Mouse (Mus musculus) heart, embryonic 10.5 days (tissue): ENCODE results near the gene Cd247. TPM values are rescaled to one million over a fixed set of nuclear protein-coding genes. Genes with fewer than 3 reads are reported as not detected.

ENCODE experiments used
- DNase-seq: peaks from one replicate; pipeline ENCODE4 v3.0.0-alpha.2; 2017; ENCODE audit warnings: low spot score
- H3K27ac ChIP-seq: fragments of 300-500 bp; sonication (generic); 2 replicates; pipeline ENCODE4 v1.5.1; 2016; ENCODE audit warnings: mild to moderate bottlenecking
- H3K27me3 ChIP-seq: fragments of 300-500 bp; sonication (generic); 2 replicates; pipeline ENCODE4 v1.6.1; 2016; ENCODE audit warnings: mild to moderate bottlenecking; ENCODE audit not compliant: poor library complexity, insufficient read depth, severe bottlenecking
- H3K36me3 ChIP-seq: fragments of 300-500 bp; sonication (generic); 2 replicates; pipeline ENCODE4 v1.6.1; 2016; ENCODE audit warnings: mild to moderate bottlenecking, moderate library complexity
- H3K4me1 ChIP-seq: fragments of 300-500 bp; sonication (generic); 2 replicates; pipeline ENCODE4 v1.6.1; 2016; ENCODE audit warnings: mild to moderate bottlenecking
- H3K4me3 ChIP-seq: fragments of 300-500 bp; sonication (generic); 2 replicates; pipeline ENCODE4 v1.5.1; 2016; ENCODE audit warnings: mild to moderate bottlenecking, moderate library complexity
- H3K9me3 ChIP-seq: fragments of 300-500 bp; sonication (generic); 2 replicates; pipeline ENCODE4 v1.6.1; 2016; ENCODE audit warnings: mild to moderate bottlenecking, moderate library complexity
- WGBS: fragments of 180-500 bp; shearing (Covaris S2); methylation state at CpG from one replicate; pipeline ENCODE4 v1.1.7; 2016; 5-methylcytosine and 5-hydroxymethylcytosine counted together
- polyA plus RNA-seq: library from polyadenylated mRNA; unstranded; fragments of >200 nt; fragmentation: Nextera tagmentation; extraction: Ambion mirVana; gene quantifications from 2 replicates; pipeline ENCODE4 v1.2.1, GENCODE M21; 2016

Gene Cd247
- polyA plus RNA-seq, 1 experiment from 2014 or later, result 0.38 TPM

DNA sequence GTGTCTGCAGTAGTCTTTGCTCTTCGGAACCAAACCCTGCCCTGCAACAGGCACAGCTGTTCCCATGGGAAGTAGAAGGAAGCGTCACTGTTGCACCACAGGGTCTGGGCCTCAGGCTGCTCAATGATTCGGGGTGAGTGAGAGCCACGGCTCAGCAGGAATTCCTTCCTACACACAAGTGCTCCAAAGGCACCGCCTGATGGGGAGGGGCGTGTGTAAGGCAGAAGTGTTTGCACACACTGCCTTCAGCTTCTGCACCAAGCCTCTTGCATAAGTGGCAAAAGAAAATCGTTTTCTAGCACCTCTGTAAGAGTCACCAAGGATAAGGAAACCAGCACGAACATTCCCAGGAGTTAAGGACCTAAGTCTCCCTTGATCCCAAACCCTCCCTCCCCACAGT, 86.2 kb downstream of the Cd247 start:
- no peak overlapping the region for H3K4me3 ChIP-seq
- H3K36me3 ChIP-seq, result peaks cover 32% of the 10 kb centered on the region
- H3K27ac ChIP-seq, result no peak overlapping the region
- no peaks in the 10 kb centered on the region for H3K27me3 ChIP-seq
- WGBS, result 44% methylated on average over 8 of the region's 8 CpGs
- no peak for DNase-seq
- no peaks in the 10 kb centered on the region for H3K9me3 ChIP-seq
- H3K4me1 ChIP-seq, result peaks cover 4% of the 10 kb centered on the region

DNA sequence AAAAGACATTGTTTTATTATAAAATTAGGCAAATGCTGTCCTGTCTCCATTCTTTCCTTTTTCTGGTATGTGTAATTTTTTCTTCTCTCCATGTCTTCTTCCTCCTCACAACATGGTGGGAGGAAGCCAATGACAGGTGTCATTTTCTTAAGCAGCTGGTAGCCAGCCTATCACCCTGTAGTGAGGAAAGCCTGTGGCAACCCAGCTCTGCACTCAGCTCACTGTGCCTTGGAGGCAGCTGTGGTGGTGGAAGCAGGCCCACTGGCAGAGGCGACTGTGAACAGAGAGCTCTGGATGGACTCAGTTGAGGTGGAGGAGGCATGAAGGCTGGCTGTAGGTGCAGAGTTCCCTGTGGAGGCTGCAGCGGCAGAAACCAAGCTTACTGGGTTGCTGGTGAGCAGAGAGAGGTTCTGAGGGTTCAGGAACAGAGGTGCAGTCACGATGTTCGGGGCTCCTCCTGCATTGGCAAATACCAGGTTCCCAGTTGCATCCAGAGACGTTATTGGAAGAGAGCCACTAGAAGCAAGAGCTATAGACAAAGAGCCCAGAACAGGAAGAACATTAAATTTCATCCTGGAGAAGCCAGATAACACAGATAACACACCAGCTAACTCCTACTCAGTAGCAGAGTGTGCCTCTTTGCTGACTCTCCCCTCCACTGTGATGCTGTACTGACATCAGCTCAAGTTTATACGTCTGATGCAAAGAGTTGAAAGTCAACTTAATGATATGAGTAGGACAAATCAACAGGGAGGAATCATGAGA, 87.2 kb downstream of the Cd247 start:
- WGBS, result 74% methylated on average over 6 of the region's 6 CpGs
- H3K27ac ChIP-seq, result no peak overlapping the region
- peaks cover 37% of the 10 kb centered on the region for H3K36me3 ChIP-seq
- no peak for DNase-seq
- H3K9me3 ChIP-seq, result no peaks in the 10 kb centered on the region
- H3K27me3 ChIP-seq, result no peaks in the 10 kb centered on the region
- H3K4me3 ChIP-seq, result no peak overlapping the region
- H3K4me1 ChIP-seq, result peaks cover 4% of the 10 kb centered on the region

DNA sequence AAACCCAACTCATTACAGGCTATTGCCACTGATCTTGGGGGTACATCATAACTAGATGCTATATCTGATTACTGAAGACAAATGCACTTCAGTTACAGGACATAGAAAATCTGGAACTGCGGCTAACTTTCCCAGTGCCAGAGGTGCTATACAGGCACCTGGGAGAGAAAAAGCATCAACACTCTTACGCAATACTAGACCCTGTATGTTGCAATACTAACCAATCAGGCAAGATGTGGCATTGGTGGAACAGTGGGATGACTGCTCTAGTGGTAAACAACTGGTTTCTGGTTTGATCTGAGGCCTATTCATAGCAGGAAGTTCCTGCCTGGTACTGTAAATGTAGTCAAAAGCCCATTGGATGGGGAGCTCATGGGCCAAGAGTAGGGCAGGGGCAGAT, 90.3 kb downstream of the Cd247 start:
- no peak for DNase-seq
- peaks cover 42% of the 10 kb centered on the region for H3K36me3 ChIP-seq
- no peak overlapping the region for H3K27ac ChIP-seq
- H3K4me1 ChIP-seq, result peaks cover 6% of the 10 kb centered on the region
- WGBS, result 93% methylated on average over 2 of the region's 2 CpGs
- no peaks in the 10 kb centered on the region for H3K9me3 ChIP-seq
- no peak overlapping the region for H3K4me3 ChIP-seq
- no peaks in the 10 kb centered on the region for H3K27me3 ChIP-seq

DNA sequence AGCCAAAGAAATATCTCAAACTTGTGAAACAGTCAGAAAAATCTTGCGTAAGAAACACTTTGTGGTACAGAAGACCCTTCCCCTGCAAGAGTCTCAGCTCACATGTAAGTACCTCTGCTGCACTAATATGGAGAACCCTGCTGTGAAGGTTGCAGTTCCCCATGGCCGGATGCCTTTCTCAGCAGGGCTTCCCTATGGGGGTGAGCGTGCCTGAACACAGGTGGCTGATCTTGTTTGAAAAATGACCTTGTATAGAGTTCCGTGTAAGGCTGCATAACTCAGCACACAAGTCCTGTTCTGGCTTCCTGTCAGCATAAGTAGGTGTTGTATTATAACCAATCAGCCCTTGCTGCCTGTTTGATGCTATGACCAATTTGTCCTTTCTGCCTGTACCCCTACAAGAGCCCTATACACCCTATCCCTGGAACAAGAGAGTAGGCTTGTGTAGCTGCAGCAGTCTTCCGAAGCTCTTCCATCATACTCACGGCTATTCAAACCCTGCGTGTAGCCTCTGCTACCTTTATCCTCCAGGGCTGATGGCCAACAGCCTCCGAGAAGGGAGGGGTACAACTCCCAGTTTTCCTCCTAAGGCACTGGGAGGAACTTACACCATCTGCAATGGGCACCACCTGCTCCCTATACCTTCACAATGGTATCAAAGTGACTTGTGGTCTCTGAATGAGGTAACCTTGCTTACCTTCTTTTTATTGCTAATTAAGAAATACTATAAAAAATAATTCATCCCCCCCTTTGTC, 93.8 kb downstream of the Cd247 start:
- peaks cover 32% of the 10 kb centered on the region for H3K36me3 ChIP-seq
- 75% methylated on average over 8 of the region's 8 CpGs for WGBS

DNA sequence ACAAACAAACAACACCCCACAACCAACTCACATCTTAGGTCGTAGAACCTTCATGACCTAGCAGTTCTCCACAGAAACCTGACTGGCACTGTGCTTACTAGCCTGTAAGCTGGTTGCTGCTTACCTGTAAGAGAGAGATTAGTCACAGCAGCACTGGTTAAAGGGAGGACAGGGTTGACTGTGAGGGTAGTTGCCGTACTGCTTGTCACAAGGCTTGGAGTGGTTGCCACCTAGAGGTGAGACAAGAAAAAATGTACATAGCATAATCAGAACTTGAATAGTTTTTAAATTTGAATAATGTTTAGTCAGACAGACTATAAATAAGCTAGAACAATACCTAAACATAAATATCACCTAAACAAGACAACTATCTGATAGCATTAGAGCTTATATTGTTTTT, 103.2 kb downstream of the Cd247 start:
- 85% methylated on average over 2 of the region's 2 CpGs for WGBS
- Histone ChIP-seq H3K4me1 (no peaks in the 10 kb centered on the region), H3K27ac (no peak overlapping the region), H3K27me3 (no peaks in the 10 kb centered on the region), H3K9me3 (no peaks in the 10 kb centered on the region), H3K4me3 (no peak overlapping the region), H3K36me3 (peaks cover 63% of the 10 kb centered on the region)
- DNase-seq, result no peak

More for the DNA sequence above, 93.8 kb downstream of the Cd247 start:
- no peak for DNase-seq
- H3K4me3 ChIP-seq, result no peak overlapping the region
- 0 out of 2 replicates have a peak, but pooled peaks cover 2% of the 10 kb centered on the region for H3K4me1 ChIP-seq
- no peak overlapping the region for H3K27ac ChIP-seq
- no peaks in the 10 kb centered on the region for H3K27me3 ChIP-seq
- H3K9me3 ChIP-seq, result no peaks in the 10 kb centered on the region

DNA sequence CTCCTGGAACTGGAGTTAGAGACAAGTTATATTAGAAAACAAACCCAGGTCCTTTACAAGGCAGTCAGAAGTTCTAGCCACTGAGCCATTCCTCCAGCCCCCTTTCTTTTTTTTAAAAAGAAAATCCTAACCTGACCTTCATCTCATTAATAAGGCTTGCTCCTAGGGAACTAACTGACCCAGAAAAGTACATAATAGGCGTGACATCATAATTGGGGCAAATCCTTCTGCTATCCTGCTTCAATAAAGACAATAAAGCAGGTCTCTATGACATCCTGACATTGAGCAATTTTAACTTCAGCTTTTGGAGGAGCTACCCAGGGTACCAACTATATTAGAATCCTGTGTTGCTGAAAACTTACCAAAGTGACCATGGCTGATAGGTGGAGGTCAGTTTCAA, 115.1 kb downstream of the Cd247 start:
- H3K36me3 ChIP-seq, result peaks cover 26% of the 10 kb centered on the region; the same call in 1 of the 2 replicates
- no peak overlapping the region for H3K27ac ChIP-seq
- H3K27me3 ChIP-seq, result no peaks in the 10 kb centered on the region
- H3K9me3 ChIP-seq, result no peaks in the 10 kb centered on the region
- no peak for DNase-seq
- no peaks in the 10 kb centered on the region for H3K4me1 ChIP-seq
- H3K4me3 ChIP-seq, result no peak overlapping the region
- 92% methylated on average over 1 of the region's 1 CpGs for WGBS

DNA sequence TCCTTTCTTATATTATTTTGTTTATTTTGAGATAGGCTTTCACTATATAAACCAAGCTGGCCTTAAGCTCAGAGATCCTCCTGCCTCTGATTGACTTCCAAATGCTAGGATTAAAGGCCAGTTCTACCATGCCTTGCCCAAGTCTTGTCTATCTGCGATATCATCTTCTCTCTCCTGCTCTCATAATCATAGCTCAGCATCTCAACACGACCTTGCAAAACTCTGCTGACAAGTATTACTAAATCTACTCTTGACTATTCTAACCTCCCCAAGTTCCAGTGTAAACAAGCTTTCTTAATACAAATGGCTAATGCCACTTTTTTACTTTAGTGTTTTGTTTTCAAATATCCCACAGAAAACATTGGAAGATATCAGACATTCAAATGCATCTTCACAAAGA, 119.7 kb downstream of the Cd247 start:
- Histone ChIP-seq H3K4me1 (no peaks in the 10 kb centered on the region), H3K9me3 (no peaks in the 10 kb centered on the region), H3K27me3 (no peaks in the 10 kb centered on the region), H3K36me3 (peaks cover 16% of the 10 kb centered on the region; the same call in 1 of the 2 replicates), H3K27ac (no peak overlapping the region), H3K4me3 (no peak overlapping the region)
- WGBS, result 95% methylated on average over 2 of the region's 2 CpGs
- no peak for DNase-seq

DNA sequence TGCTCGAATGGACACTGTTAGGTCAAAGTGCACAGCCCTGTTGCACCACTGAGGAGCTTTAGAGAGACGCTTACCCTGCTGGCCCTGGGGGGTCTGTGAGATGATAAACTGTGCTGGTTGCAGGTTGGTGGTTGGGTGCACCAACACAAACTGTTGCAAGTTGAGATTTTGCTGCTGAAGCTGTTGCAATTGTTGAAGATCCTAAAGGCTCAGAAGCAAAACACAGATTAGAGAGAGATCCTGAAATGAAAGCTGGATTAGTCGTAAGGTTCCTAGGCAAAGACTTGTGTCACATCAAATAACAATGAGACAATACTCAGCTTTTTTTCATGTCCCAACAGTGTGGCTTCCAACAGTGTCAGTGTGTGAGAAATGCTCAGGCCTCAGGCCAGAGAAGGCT, 120.3 kb downstream of the Cd247 start:
- no peak overlapping the region for H3K4me3 ChIP-seq
- WGBS, result 79% methylated on average over 3 of the region's 3 CpGs
- H3K27ac ChIP-seq, result no peak overlapping the region
- H3K9me3 ChIP-seq, result no peaks in the 10 kb centered on the region
- H3K27me3 ChIP-seq, result no peaks in the 10 kb centered on the region
- DNase-seq, result no peak
- peaks cover 16% of the 10 kb centered on the region; the same call in 1 of the 2 replicates for H3K36me3 ChIP-seq
- H3K4me1 ChIP-seq, result no peaks in the 10 kb centered on the region

DNA sequence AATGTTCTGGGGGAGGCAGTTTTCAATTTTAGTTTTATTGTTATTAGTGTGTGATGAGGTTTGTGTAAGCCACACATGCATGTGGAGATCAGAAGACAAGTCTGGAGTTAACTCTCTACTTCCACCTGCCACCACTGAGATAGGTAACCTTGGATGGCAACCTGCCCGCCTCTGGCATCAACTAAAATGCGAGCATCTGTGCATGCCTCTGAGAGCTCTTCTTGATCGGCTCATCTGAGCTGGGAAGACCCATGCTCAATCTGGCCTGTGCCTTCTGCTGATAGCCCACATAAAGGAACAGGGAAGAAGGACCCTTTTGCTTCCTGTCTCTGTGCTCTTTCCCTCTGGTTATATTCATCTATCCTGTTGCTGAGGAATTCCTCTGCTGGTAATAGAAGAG, 121.0 kb downstream of the Cd247 start:
- Histone ChIP-seq H3K9me3 (no peaks in the 10 kb centered on the region), H3K4me1 (no peaks in the 10 kb centered on the region), H3K36me3 (peaks cover 16% of the 10 kb centered on the region; the same call in 1 of the 2 replicates), H3K27me3 (no peaks in the 10 kb centered on the region), H3K27ac (no peak overlapping the region), H3K4me3 (no peak overlapping the region)
- WGBS, result 87% methylated on average over 3 of the region's 3 CpGs
- DNase-seq, result no peak

DNA sequence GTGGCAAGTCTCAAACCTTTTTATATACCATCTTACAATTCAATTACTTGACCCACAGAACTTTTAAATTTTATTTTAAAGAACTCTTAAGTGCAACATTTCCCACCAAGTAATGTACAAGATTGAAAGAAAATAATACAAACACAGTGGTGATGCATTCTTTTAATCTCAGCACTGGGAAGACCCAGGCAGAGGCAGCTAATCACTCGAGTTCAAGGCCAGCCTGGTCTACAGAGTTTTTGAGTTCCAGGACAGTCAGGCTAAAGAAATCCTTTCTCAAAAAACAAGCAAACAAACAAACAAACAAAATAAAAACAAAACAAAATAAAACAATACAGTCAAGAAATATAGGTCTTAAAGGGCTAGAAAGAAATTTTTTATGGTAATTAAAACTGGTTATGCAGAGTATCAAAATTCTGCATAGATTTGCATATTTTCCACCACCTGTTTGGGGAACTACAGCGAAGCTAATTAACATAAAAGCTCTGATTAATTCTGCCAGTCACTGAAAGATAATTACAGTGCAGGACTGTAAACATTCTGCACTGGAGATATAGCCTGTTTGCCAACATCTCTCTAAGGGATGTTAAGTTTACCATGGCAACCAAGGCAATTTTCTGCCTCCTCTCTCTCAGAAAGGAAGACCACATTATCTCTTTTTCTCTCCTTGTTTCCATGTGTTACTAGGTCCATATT, 125.4 kb downstream of the Cd247 start:
- H3K27me3 ChIP-seq, result no peaks in the 10 kb centered on the region
- H3K4me1 ChIP-seq, result no peaks in the 10 kb centered on the region
- DNase-seq, result no peak
- peaks cover 14% of the 10 kb centered on the region for H3K36me3 ChIP-seq
- WGBS, result 81% methylated on average over 2 of the region's 2 CpGs
- H3K9me3 ChIP-seq, result no peaks in the 10 kb centered on the region
- no peak overlapping the region for H3K27ac ChIP-seq
- no peak overlapping the region for H3K4me3 ChIP-seq

DNA sequence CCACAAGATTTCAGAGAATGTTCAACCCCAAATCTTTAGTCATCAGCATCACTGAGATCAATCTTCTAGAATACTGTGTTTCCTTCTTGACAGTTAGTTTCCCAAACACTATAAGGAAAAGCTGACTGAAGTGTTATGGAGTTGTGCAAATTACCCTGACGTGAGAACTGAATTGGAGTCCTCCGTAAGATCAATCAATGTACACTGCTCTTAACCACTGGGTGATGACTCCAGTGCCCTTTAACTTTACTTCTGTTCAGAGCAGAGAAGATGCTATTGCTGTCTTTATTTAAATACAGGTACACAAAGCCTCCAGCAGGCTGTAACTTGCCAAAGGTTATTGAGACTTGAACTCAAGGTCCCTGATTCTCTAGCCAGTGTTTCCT, 125.9 kb downstream of the Cd247 start:
- H3K36me3 ChIP-seq, result peaks cover 14% of the 10 kb centered on the region
- no peaks in the 10 kb centered on the region for H3K27me3 ChIP-seq
- H3K9me3 ChIP-seq, result no peaks in the 10 kb centered on the region
- WGBS, result 92% methylated on average over 2 of the region's 2 CpGs
- no peak for DNase-seq
- H3K4me1 ChIP-seq, result no peaks in the 10 kb centered on the region
- H3K4me3 ChIP-seq, result no peak overlapping the region
- H3K27ac ChIP-seq, result no peak overlapping the region

DNA sequence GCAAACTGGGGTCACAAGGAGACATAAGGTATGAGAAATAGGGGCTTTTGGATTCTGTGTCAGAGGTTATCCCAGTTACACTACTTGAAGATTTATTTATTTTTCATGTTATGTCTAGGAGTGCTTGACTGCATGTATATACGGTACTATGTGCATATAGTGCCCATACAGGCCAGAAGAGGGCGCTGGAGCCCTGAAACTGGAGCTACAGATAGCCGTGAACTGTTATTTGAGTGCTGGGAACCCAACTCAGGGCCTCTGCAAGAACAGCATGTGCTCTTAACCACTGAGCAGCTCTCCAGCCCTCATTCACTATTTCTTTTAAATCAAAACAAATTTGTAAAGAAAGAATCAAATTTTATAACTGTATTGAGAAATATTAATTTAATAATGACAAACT, 132.5 kb downstream of the Cd247 start:
- H3K27me3 ChIP-seq, result no peaks in the 10 kb centered on the region
- no peak for DNase-seq
- no peaks in the 10 kb centered on the region for H3K9me3 ChIP-seq
- H3K4me1 ChIP-seq, result no peaks in the 10 kb centered on the region
- no peak overlapping the region for H3K4me3 ChIP-seq
- H3K27ac ChIP-seq, result no peak overlapping the region
- H3K36me3 ChIP-seq, result peaks cover 9% of the 10 kb centered on the region
- WGBS, result 75% methylated on average over 3 of the region's 3 CpGs

DNA sequence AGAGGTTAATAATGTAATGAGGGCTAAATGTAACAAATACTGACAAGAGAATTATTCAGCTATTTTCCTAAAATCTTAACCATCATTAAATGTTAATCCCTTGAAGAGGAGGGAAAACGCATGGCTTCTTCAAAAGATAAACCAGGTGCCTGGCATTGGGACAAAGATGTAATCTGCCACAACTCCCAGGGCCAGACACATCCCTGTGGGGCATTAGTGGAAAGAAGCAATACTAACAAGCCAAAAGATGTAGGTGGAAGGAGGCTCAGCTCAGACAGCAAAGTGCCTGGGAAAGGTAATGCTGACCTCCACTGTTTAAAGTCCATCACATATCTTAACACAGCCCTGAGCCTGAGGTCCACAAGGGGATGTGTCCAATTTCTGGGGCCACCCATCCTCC, 134.0 kb downstream of the Cd247 start:
- H3K4me3 ChIP-seq, result no peak overlapping the region
- no peaks in the 10 kb centered on the region for H3K4me1 ChIP-seq
- H3K27me3 ChIP-seq, result no peaks in the 10 kb centered on the region
- 80% methylated on average over 1 of the region's 1 CpGs for WGBS
- no peaks in the 10 kb centered on the region for H3K9me3 ChIP-seq
- H3K27ac ChIP-seq, result no peak overlapping the region
- no peak for DNase-seq
- no peaks in the 10 kb centered on the region for H3K36me3 ChIP-seq
